Mouse (Mus musculus) forebrain, embryonic 13.5 days (tissue): ENCODE results near the gene S1pr4. TPM values are rescaled to one million over a fixed set of nuclear protein-coding genes. Genes with fewer than 3 reads are reported as not detected.

ENCODE experiments used
- ATAC-seq: fragments of 200-750 bp; cut with Nextera tagmentation; 2 replicates; pipeline ENCODE4 v1.8.0; 2017
- H3K27ac ChIP-seq: fragments of 300-500 bp; sonication (generic); 2 replicates; pipeline ENCODE4 v1.5.1; 2015; ENCODE audit warnings: inconsistent platforms, mild to moderate bottlenecking, moderate library complexity
- H3K27me3 ChIP-seq: fragments of 300-500 bp; sonication (generic); 2 replicates; pipeline ENCODE4 v1.6.1; 2015; ENCODE audit warnings: mild to moderate bottlenecking, inconsistent platforms
- H3K36me3 ChIP-seq: fragments of 300-500 bp; sonication (generic); 2 replicates; pipeline ENCODE4 v1.6.1; 2015; ENCODE audit warnings: mild to moderate bottlenecking, inconsistent platforms; ENCODE audit not compliant: poor library complexity, severe bottlenecking
- H3K4me1 ChIP-seq: fragments of 300-500 bp; sonication (generic); 2 replicates; pipeline ENCODE4 v1.6.1; 2015; ENCODE audit warnings: inconsistent platforms
- H3K4me2 ChIP-seq: fragments of 300-500 bp; sonication (generic); 2 replicates; pipeline ENCODE4 v1.6.1; 2015; ENCODE audit warnings: inconsistent platforms, mild to moderate bottlenecking, moderate library complexity
- H3K4me3 ChIP-seq: fragments of 300-500 bp; sonication (generic); 2 replicates; pipeline ENCODE4 v1.5.1; 2015; ENCODE audit warnings: mild to moderate bottlenecking, inconsistent platforms
- H3K9ac ChIP-seq: fragments of 300-500 bp; sonication (generic); 2 replicates; pipeline ENCODE4 v1.6.1; 2015; ENCODE audit warnings: mild to moderate bottlenecking, inconsistent platforms
- H3K9me3 ChIP-seq: fragments of 300-500 bp; sonication (generic); replicated peaks from 2 replicates; pipeline ENCODE4 v1.6.1; 2016; ENCODE audit warnings: inconsistent platforms
- WGBS: fragments of 180-500 bp; shearing (Covaris S2); methylation state at CpG from one replicate; pipeline ENCODE4 v1.1.7; 2015; 5-methylcytosine and 5-hydroxymethylcytosine counted together
- polyA plus RNA-seq: library from polyadenylated mRNA; unstranded; fragments of >200 nt; fragmentation: Nextera tagmentation; extraction: Ambion mirVana; gene quantifications from 2 replicates; pipeline ENCODE4 v1.2.1, GENCODE M21; 2015

The S1pr4 gene
- polyA plus RNA-seq, 1 experiment from 2014 or later = 0.53 TPM

GRCm38 (mm10) chr10:81459399-81459798, 40.5 kb downstream of the S1pr4 start:
- Histone ChIP-seq H3K27ac (no peak overlapping the region), H3K4me1 (peaks cover 5% of the 10 kb centered on the region), H3K4me2 (no peak overlapping the region), H3K36me3 (peaks cover 4% of the 10 kb centered on the region; the same call in 1 of the 2 replicates), H3K27me3 (peaks cover 95% of the 10 kb centered on the region), H3K4me3 (no peak overlapping the region), H3K9ac (no peak overlapping the region), H3K9me3 (no peaks in the 10 kb centered on the region)
- 72% methylated on average over 21 of the region's 21 CpGs for WGBS
- ATAC-seq = no peak

DNA sequence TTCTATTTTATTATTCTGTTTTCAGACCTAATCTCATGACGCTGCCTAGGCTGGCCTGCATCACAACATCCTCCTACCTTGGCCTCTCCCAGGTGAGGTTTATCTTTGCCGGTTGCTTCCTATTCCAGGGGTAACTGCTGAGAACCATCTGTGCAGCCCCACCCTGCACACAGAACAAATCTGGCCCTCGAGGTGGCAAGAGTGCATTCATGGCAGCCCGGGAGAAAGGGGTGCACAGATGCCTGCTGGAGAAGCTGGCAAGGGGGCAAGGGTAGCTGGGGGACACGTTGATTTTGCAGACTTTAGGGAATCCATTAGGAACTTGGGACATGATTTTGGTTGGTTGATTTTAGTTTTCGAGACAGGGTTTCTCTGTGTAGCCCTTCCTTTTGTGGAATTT, 41.7 kb downstream of the S1pr4 start:
- WGBS = 78% methylated on average over 6 of the region's 6 CpGs
- no peaks in the 10 kb centered on the region; the same call in 1 of the 2 replicates for H3K36me3 ChIP-seq
- H3K4me3 ChIP-seq = no peak overlapping the region
- no peak overlapping the region for H3K4me2 ChIP-seq
- peaks cover 95% of the 10 kb centered on the region for H3K27me3 ChIP-seq
- no peak overlapping the region for H3K27ac ChIP-seq
- no peaks in the 10 kb centered on the region for H3K9me3 ChIP-seq
- ATAC-seq = no peak
- H3K9ac ChIP-seq = no peak overlapping the region
- H3K4me1 ChIP-seq = no peaks in the 10 kb centered on the region

GRCm38 (mm10) chr10:81457624-81458023, 42.3 kb downstream of the S1pr4 start:
- ATAC-seq = no peak
- Histone ChIP-seq H3K27me3 (peaks cover 95% of the 10 kb centered on the region), H3K4me3 (no peak overlapping the region), H3K9ac (no peak overlapping the region), H3K9me3 (no peaks in the 10 kb centered on the region), H3K36me3 (no peaks in the 10 kb centered on the region; the same call in 1 of the 2 replicates), H3K4me2 (no peak overlapping the region), H3K4me1 (no peaks in the 10 kb centered on the region), H3K27ac (no peak overlapping the region)
- WGBS = 93% methylated on average over 8 of the region's 8 CpGs

- Histone ChIP-seq H3K4me3 (no peak overlapping the region), H3K9ac (no peak overlapping the region), H3K4me2 (no peak overlapping the region), H3K4me1 (no peaks in the 10 kb centered on the region), H3K9me3 (no peaks in the 10 kb centered on the region), H3K27me3 (peaks cover 95% of the 10 kb centered on the region), H3K36me3 (no peaks in the 10 kb centered on the region; the same call in 1 of the 2 replicates), H3K27ac (no peak overlapping the region)
- no peak for ATAC-seq
- WGBS = 62% methylated on average over 12 of the region's 12 CpGs
These were observed 42.9 kb downstream of the S1pr4 start for GRCm38 (mm10) chr10:81456983-81457563.

DNA sequence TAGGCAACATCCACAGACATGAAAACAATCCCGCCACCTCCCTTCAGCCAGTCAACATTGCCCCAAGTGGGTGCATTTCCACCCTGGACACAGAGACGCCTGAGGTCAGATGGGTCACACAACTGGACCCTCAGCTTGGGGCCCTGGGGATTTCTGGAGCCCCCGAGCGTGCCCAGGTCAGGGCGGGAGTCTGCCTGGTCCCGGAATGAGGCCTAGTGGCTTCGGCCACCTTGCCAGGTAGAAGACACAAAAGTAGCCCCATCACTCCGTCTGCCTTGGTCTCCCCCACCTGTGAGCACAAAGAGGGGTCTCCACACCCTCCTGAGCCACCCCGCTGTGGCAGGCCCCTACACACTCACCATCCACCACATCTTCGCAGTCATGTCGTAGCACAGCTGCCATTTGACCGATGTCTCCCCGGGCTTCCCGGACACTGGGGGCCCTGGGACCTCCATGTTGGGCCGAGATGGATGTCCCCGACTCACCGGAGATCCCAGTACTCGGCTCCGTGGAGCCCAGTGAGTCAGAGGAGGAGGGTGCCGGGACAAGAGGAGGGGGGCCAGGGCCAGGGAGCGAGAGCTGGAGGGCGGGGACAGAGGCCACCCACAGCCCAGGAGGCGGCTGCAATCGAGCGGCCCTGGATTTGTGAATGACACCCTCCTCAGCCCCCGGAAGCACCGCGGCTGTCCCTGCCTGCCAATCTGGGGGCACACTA, 44.6 kb downstream of the S1pr4 start, which contains the start of gene Nfic:
Gene Nfic (minus strand): TSS at position 455 of the 715 bp plus-strand sequence.
- Histone ChIP-seq H3K4me1 (no peaks in the 10 kb centered on the region), H3K9ac (no peak within 1 kb of the TSS), H3K27me3 (peaks cover 95% of the 10 kb centered on the region), H3K4me2 (no peak within 1 kb of the TSS), H3K27ac (no peak within 1 kb of the TSS), H3K4me3 (no peak within 1 kb of the TSS), H3K9me3 (no peaks in the 10 kb centered on the region), H3K36me3 (no peaks in the 10 kb centered on the region; the same call in 1 of the 2 replicates)
- no peak for ATAC-seq
- 64% methylated on average over 28 of the region's 28 CpGs for WGBS

DNA sequence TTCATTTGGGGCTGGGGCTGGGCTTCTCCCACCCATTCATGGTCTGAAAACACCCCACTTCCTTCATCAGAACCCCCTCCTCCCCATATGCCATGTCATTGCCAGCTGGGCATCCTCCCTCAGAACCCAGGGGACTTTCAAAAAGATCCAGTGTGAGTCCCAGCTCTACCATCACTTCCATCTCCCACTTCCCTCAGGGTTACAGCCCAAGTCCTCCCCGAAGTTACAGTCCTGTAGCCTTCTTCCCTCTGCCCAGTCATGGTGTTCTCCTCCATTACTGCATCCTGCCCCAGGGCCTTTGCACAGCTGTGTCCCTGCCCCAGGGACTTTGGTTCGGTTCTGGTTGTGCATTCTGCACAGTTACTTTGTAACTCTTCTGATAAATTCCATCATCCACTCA, 45.8 kb downstream of the S1pr4 start:
- ATAC-seq = no peak
- H3K4me2 ChIP-seq = no peak overlapping the region

GRCm38 (mm10) chr10:81452947-81453288, 47.0 kb downstream of the S1pr4 start:
- no peaks in the 10 kb centered on the region for H3K4me1 ChIP-seq
- H3K9me3 ChIP-seq = no peaks in the 10 kb centered on the region
- no peaks in the 10 kb centered on the region for H3K36me3 ChIP-seq
- WGBS = 3% methylated on average over 14 of the region's 14 CpGs
- no peak overlapping the region for H3K9ac ChIP-seq
- no peak overlapping the region for H3K4me2 ChIP-seq
- ATAC-seq = no peak
- H3K27me3 ChIP-seq = peaks cover 87% of the 10 kb centered on the region
- H3K27ac ChIP-seq = no peak overlapping the region
- no peak overlapping the region for H3K4me3 ChIP-seq

More for the DNA sequence above, 45.8 kb downstream of the S1pr4 start:
- no peaks in the 10 kb centered on the region for H3K9me3 ChIP-seq
- H3K36me3 ChIP-seq = no peaks in the 10 kb centered on the region
- no peak overlapping the region for H3K27ac ChIP-seq
- H3K4me1 ChIP-seq = no peaks in the 10 kb centered on the region
- H3K4me3 ChIP-seq = no peak overlapping the region
- 74% methylated on average over 2 of the region's 2 CpGs for WGBS
- H3K9ac ChIP-seq = no peak overlapping the region
- H3K27me3 ChIP-seq = peaks cover 92% of the 10 kb centered on the region

DNA sequence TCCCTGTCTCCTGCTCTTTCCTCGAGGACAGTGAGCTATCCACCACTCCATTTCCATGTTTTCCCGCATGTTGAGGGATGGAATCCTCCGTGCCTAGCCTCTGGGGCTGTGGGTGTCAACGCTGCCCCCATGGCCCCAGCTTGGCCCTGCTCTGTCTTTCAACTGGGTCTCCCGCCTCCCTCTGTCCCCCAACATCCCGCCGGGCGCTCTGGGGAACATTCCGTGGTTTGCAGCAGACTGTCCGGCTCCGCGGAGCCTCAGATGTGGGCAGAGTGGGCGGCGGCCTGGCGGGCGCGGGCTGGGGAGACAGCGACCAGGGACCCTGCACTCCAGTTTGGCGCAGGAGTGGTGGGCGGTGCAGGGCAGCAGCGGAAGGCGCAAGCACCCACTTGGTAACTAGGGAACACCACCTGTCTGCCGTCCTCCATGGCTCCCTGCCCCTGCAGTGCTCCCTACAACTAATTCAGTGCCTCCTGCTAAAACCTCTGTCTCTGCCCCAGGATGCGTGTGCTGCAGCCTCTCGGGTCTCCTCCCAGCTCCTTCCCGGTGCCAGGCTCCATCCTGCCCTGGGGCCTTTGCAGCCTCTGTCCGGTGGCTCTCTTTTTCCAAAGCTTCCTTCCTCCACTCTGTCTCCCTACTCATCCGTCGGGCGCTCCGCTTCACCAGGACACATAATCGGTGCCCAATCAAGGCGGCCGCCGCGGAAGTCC, 47.5 kb downstream of the S1pr4 start:
- H3K36me3 ChIP-seq = no peaks in the 10 kb centered on the region
- 9% methylated on average over 36 of the region's 36 CpGs for WGBS
- no peak overlapping the region for H3K27ac ChIP-seq
- ATAC-seq = no peak
- no peaks in the 10 kb centered on the region for H3K4me1 ChIP-seq
- no peak overlapping the region for H3K4me2 ChIP-seq
- peaks cover 82% of the 10 kb centered on the region for H3K27me3 ChIP-seq
- 0 out of 2 replicates have a peak overlapping the region, but pooled peaks have one; percentile 1 for H3K9ac ChIP-seq
- 0 out of 2 replicates have a peak overlapping the region, but pooled peaks have one; percentile 2 for H3K4me3 ChIP-seq
- H3K9me3 ChIP-seq = no peaks in the 10 kb centered on the region

- no peaks in the 10 kb centered on the region for H3K36me3 ChIP-seq
- H3K27me3 ChIP-seq = peaks cover 74% of the 10 kb centered on the region
- WGBS = 71% methylated on average over 6 of the region's 6 CpGs
- ATAC-seq = no peak
- no peaks in the 10 kb centered on the region for H3K9me3 ChIP-seq
- H3K9ac ChIP-seq = no peak overlapping the region
- H3K4me2 ChIP-seq = no peak overlapping the region
- no peak overlapping the region for H3K27ac ChIP-seq
- no peak overlapping the region for H3K4me3 ChIP-seq
- no peaks in the 10 kb centered on the region for H3K4me1 ChIP-seq
These were observed 48.6 kb downstream of the S1pr4 start for GRCm38 (mm10) chr10:81451365-81451745.

DNA sequence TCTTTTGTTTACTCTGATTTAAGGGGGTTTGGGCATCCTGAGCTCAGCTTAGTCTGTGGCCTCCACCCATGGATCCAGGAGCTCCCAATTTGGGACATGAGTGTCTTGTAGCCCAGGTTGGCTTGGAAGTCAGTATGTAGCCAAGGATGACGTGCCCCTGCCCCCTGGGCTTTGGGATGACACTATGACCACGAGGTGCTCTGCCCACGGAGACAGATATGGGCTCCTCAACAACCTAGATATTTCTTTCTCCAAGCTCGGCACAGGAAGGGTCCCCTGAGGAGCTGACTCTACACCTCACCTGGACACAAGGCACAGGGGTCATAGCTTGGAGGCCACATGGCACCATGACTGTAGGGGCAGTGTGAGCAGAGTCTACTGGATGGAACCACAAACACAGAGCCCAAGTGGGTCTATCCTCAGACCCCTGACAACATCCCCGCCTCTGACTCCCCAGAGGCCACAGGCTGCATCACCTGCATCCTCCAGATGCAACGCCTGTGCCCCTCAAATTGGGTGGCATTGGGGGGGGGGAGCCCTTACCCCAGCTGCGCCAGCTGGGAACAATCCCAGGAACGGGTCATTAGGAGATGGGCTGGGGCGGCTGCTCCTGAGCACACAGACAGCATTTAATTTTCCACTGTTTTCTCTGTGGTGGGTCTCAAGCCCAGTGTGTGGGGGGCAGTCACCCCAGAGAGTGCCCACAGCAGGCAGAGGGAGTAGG, 49.1 kb downstream of the S1pr4 start:
- Histone ChIP-seq H3K9ac (no peak overlapping the region), H3K4me2 (no peak overlapping the region), H3K27me3 (peaks cover 70% of the 10 kb centered on the region), H3K9me3 (no peaks in the 10 kb centered on the region), H3K4me3 (no peak overlapping the region), H3K27ac (no peak overlapping the region), H3K4me1 (no peaks in the 10 kb centered on the region), H3K36me3 (no peaks in the 10 kb centered on the region)
- ATAC-seq = no peak
- WGBS = 67% methylated on average over 9 of the region's 9 CpGs

DNA sequence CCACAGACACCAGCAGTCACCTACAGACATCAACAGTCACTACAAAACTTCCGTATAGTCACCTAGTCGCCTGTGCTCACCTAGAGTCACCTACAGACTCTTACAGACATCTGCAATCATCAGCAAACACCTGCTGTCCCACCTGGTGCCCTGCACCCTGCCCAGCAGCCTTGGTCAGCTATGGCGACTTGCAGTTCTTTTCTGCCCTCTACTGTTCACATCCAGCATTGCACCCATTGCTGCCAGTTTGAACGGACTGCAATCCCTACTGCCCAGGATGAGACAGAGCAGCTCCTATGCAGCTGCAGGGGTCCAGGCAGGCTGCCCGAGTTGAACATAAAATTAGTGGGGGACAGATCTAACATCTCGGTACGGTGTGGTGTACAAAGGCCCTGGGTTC, 49.8 kb downstream of the S1pr4 start:
- 2% methylated on average over 7 of the region's 7 CpGs for WGBS
- ATAC-seq = peak; percentile 61
- no peaks in the 10 kb centered on the region for H3K36me3 ChIP-seq
- H3K27ac ChIP-seq = no peak overlapping the region
- H3K9me3 ChIP-seq = no peaks in the 10 kb centered on the region
- H3K4me2 ChIP-seq = no peak overlapping the region
- H3K27me3 ChIP-seq = peaks cover 64% of the 10 kb centered on the region
- no peak overlapping the region for H3K9ac ChIP-seq
- no peak overlapping the region for H3K4me3 ChIP-seq
- no peaks in the 10 kb centered on the region for H3K4me1 ChIP-seq
